In genomic region chr2:25278928-25279882, GRCm38 (mm10) we compare ENCODE assay signal across 9 mouse cellular contexts. TPM values are rescaled to one million over a fixed set of nuclear protein-coding genes. Genes with fewer than 3 reads are reported as not detected.
DNase-seq lines count a peak whose midpoint lies in the region; TF ChIP-seq lines count a peak whose summit lies in the region.
"Had no signal": no experiment of that assay in that cellular context is flagged by ENCODE, and none has a peak within 500 bp of the region (broad histone marks: within the 10 kb centered on the region; RNA-seq: fewer than 3 reads in every experiment).

No protein-coding gene starts in this region.

- no peak for TF ChIP-seq POLR2A in lung, adult 2 months (IDR thresholded peaks at IDR 0.05; ENCODE audit: borderline replicate concordance, extremely low read depth, low read depth, low read length)

- TF ChIP-seq CTCF in lung, adult 2 months (IDR thresholded peaks at IDR 0.05; ENCODE audit: insufficient read depth, low read length): peak; percentile 75

- DNase-seq in CD4-positive, CD25-positive, alpha-beta regulatory T cell, adult 2 months (ENCODE audit: low read depth, low spot score): peak; percentile 89
- peak; percentile 86 for DNase-seq in MN1 (ENCODE audit: low spot score)
- peak; percentile 93 for DNase-seq in cerebellum, adult 9-10 months
- DNase-seq in forelimb bud, embryonic 11.5 days (ENCODE audit: low read depth, low spot score): peak; percentile 76
- peak; percentile 84 for DNase-seq in kidney, postnatal 14 days
- DNase-seq in lung, adult 2 months: peak; percentile 77
- DNase-seq in retina, embryonic 14.5 days (ENCODE audit: low spot score): peak; percentile 93
- peak; percentile 66 to 86 for DNase-seq in urinary bladder, postnatal 4 days (ENCODE audit: low spot score in 2 of 2)

- no peak overlapping the region for H3K4me3 ChIP-seq in lung, adult 2 months (replicated peaks; ENCODE audit: extremely low read depth, low read depth, low read length)
- H3K4me3 ChIP-seq: heart, embryonic 13.5 days had no signal

- no peaks in the 10 kb centered on the region for H3K4me1 ChIP-seq in lung, adult 2 months (ENCODE audit: control insufficient read depth, insufficient read depth, low read length)

- WGBS in lung, adult 2 months: 64% methylated on average over 13 of the region's 13 CpGs

RNA-seq across cellular contexts. Expression of gene Anapc2, which starts 6.9 kb away (rescaled TPM):
- polyA plus RNA-seq in lung, adult 2 months (2012; rRNA removed): 82.1 and 133 TPM in 2 replicates

RNA-seq across cellular contexts. Expression of gene Ssna1, which starts 7.0 kb away (rescaled TPM):
- polyA plus RNA-seq in lung, adult 2 months (2012; rRNA removed): 41.6 and 49.5 TPM in 2 replicates

RNA-seq across cellular contexts. Expression of gene Tmem210, which starts 8.7 kb away (rescaled TPM):
- 0.40 TPM in 1 of 2 replicates, not detected in the other for polyA plus RNA-seq in lung, adult 2 months (2012; rRNA removed)
- polyA plus RNA-seq: heart, embryonic 13.5 days had no signal

RNA-seq across cellular contexts. Expression of gene Lrrc26, which starts 10.5 kb away (rescaled TPM):
- polyA plus RNA-seq in lung, adult 2 months (2012; rRNA removed): 52.8 and 59.6 TPM in 2 replicates
- polyA plus RNA-seq: heart, embryonic 13.5 days had no signal

RNA-seq across cellular contexts. Expression of gene Tprn, which starts 16.8 kb away (rescaled TPM):
- polyA plus RNA-seq in lung, adult 2 months (2012; rRNA removed): 17.4 and 24.3 TPM in 2 replicates
